Mouse (Mus musculus) kidney, embryonic 15.5 days (tissue): ENCODE measurements around the gene Casd1. TPM values are rescaled to one million over a fixed set of nuclear protein-coding genes. Genes with fewer than 3 reads are reported as not detected.

ENCODE experiments used
- ATAC-seq: fragments of 200-750 bp; cut with Nextera tagmentation; replicated peaks from 2 replicates; pipeline ENCODE4 v1.8.0; 2017; ENCODE audit warnings: moderate TSS enrichment; ENCODE audit not compliant: low FRiP score
- H3K27ac ChIP-seq: fragments of 300-500 bp; sonication (generic); 2 replicates; pipeline ENCODE4 v1.5.1; 2015; ENCODE audit warnings: mild to moderate bottlenecking, inconsistent platforms
- H3K27me3 ChIP-seq: fragments of 300-500 bp; sonication (generic); 2 replicates; pipeline ENCODE4 v1.6.1; 2015; ENCODE audit warnings: inconsistent platforms
- H3K36me3 ChIP-seq: fragments of 300-500 bp; sonication (generic); 2 replicates; pipeline ENCODE4 v1.6.1; 2015; ENCODE audit warnings: inconsistent platforms
- H3K4me1 ChIP-seq: fragments of 300-500 bp; sonication (generic); 2 replicates; pipeline ENCODE4 v1.6.1; 2015; ENCODE audit warnings: inconsistent platforms
- H3K4me2 ChIP-seq: fragments of 300-500 bp; sonication (generic); 2 replicates; pipeline ENCODE4 v1.6.1; 2015; ENCODE audit warnings: moderate library complexity, mild to moderate bottlenecking, inconsistent platforms
- H3K4me3 ChIP-seq: fragments of 300-500 bp; sonication (generic); replicated peaks from 2 replicates; pipeline ENCODE4 v1.5.1; 2015; ENCODE audit warnings: mild to moderate bottlenecking, inconsistent platforms
- H3K9ac ChIP-seq: fragments of 300-500 bp; sonication (generic); 2 replicates; pipeline ENCODE4 v1.6.1; 2015; ENCODE audit warnings: mild to moderate bottlenecking, inconsistent platforms
- H3K9me3 ChIP-seq: fragments of 300-500 bp; sonication (generic); replicated peaks from 2 replicates; pipeline ENCODE4 v1.6.1; 2016; ENCODE audit warnings: inconsistent platforms
- WGBS: fragments of 180-500 bp; shearing (Covaris S2); methylation state at CpG from one replicate; pipeline ENCODE4 v1.1.7; 2015; ENCODE audit warnings: mixed read lengths; 5-methylcytosine and 5-hydroxymethylcytosine counted together
- polyA plus RNA-seq: library from polyadenylated mRNA; unstranded; fragments of >200 nt; fragmentation: Nextera tagmentation; extraction: Ambion mirVana; gene quantifications from 2 replicates; pipeline ENCODE4 v1.2.1, GENCODE M21; 2015

Gene Casd1
- polyA plus RNA-seq, 1 experiment from 2014 or later: 31.6 TPM

GRCm38 (mm10) chr6:4677356-4677761 lies 76.7 kb downstream of the Casd1 start:
- 0 out of 2 replicates have a peak, but pooled peaks cover 3% of the 10 kb centered on the region for H3K4me1 ChIP-seq
- no peak overlapping the region for H3K9ac ChIP-seq
- H3K4me3 ChIP-seq: no peak overlapping the region
- WGBS: 42% methylated on average over 1 of the region's 1 CpGs
- H3K27me3 ChIP-seq: no peaks in the 10 kb centered on the region
- no peaks in the 10 kb centered on the region for H3K9me3 ChIP-seq
- no peak for ATAC-seq
- no peak overlapping the region for H3K4me2 ChIP-seq
- H3K36me3 ChIP-seq: no peaks in the 10 kb centered on the region
- no peak overlapping the region for H3K27ac ChIP-seq

DNA sequence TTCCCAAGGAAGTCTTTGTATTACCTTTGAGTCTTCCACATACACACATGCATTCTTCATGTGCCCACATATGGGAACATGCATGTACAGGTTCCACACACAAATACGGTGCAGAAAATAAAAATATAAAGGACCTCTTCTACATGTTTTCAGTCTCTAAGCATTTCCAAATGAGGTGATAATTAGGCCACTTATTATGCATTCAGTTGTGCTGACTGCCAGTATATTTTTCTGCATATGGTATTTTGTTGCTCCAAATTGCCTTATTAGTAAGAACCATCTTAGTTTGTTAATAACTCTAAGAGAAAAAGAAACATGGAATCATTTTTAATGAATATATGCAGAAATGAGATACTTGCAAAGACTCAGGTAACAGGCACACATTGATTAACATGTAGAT lies 79.3 kb downstream of the Casd1 start:
- no peak overlapping the region for H3K4me3 ChIP-seq
- no peaks in the 10 kb centered on the region for H3K36me3 ChIP-seq
- H3K4me2 ChIP-seq: no peak overlapping the region
- no peak for ATAC-seq
- H3K27ac ChIP-seq: no peak overlapping the region
- H3K9me3 ChIP-seq: no peaks in the 10 kb centered on the region
- H3K9ac ChIP-seq: no peak overlapping the region
- WGBS: 94% methylated on average over 1 of the region's 1 CpGs
- 0 out of 2 replicates have a peak, but pooled peaks cover 5% of the 10 kb centered on the region for H3K4me1 ChIP-seq
- H3K27me3 ChIP-seq: no peaks in the 10 kb centered on the region

- Histone ChIP-seq H3K27ac (no peak overlapping the region), H3K27me3 (no peaks in the 10 kb centered on the region), H3K36me3 (no peaks in the 10 kb centered on the region), H3K9ac (no peak overlapping the region), H3K4me1 (0 out of 2 replicates have a peak, but pooled peaks cover 8% of the 10 kb centered on the region), H3K9me3 (no peaks in the 10 kb centered on the region), H3K4me3 (no peak overlapping the region), H3K4me2 (no peak overlapping the region)
- no peak for ATAC-seq
- 83% methylated on average over 4 of the region's 4 CpGs for WGBS
Observed at GRCm38 (mm10) chr6:4680576-4680975, 79.9 kb downstream of the Casd1 start.

DNA sequence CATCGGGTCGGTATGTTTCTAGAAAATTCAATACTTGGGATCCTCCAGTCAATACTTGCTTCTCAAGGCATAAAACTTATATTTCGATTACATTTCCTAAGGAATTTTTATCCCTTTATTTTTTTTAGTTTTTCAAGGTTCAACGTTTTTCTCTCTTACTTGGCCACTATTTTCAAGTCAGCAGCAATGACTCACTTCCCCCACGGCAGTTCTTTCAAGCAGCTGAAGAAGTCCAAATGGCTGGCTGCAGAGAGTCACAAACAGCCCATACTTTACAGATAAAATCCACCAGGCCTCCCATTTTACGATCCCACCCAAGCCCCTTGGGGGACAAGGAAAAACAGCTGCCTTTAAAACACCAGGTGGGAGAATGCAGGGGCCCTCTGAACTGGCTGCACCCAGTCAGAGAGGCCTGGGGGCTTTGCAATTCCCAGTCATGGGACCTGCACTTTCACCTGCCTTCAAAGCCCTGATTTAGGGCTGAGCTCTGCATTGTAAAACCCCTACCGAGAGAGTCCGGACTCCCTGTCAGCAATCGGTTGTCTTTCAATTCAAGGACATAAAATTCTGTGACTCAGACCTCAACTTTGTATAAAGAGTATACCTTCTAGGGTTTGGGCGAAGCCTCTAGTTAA lies 84.2 kb downstream of the Casd1 start:
- no peak for ATAC-seq
- 38% methylated on average over 10 of the region's 10 CpGs for WGBS
- no peak overlapping the region for H3K4me2 ChIP-seq
- no peak overlapping the region for H3K4me3 ChIP-seq
- H3K27ac ChIP-seq: 0 out of 2 replicates have a peak overlapping the region, but pooled peaks have one; percentile 15
- H3K36me3 ChIP-seq: no peaks in the 10 kb centered on the region
- no peaks in the 10 kb centered on the region for H3K9me3 ChIP-seq
- H3K9ac ChIP-seq: no peak overlapping the region
- H3K27me3 ChIP-seq: no peaks in the 10 kb centered on the region
- 0 out of 2 replicates have a peak, but pooled peaks cover 5% of the 10 kb centered on the region for H3K4me1 ChIP-seq

GRCm38 (mm10) chr6:4690438-4690837 lies 89.8 kb downstream of the Casd1 start:
- ATAC-seq: no peak
- 89% methylated on average over 4 of the region's 4 CpGs for WGBS

More at GRCm38 (mm10) chr6:4690438-4690837, 89.8 kb downstream of the Casd1 start:
- H3K4me1 ChIP-seq: no peaks in the 10 kb centered on the region
- no peak overlapping the region for H3K4me2 ChIP-seq
- no peaks in the 10 kb centered on the region for H3K9me3 ChIP-seq
- H3K4me3 ChIP-seq: no peak overlapping the region
- H3K27ac ChIP-seq: no peak overlapping the region
- H3K36me3 ChIP-seq: no peaks in the 10 kb centered on the region
- H3K9ac ChIP-seq: no peak overlapping the region
- H3K27me3 ChIP-seq: no peaks in the 10 kb centered on the region

Other genes starting within 250 kb of the Casd1 start
- gene Col1a2, start 96.0 kb upstream of the Casd1 start, polyA plus RNA-seq: 610 and 639 TPM in 2 replicates
- gene Sgce, start 146.4 kb downstream of the Casd1 start, polyA plus RNA-seq: 46.8 and 48.7 TPM in 2 replicates
- 4.1 and 4.4 TPM in 2 replicates for gene Peg10, start 146.5 kb downstream of the Casd1 start, polyA plus RNA-seq